Mouse (Mus musculus) liver, embryonic 12.5 days (tissue): ENCODE data around the gene Gm7694. TPM values are rescaled to one million over a fixed set of nuclear protein-coding genes. Genes with fewer than 3 reads are reported as not detected.

ENCODE experiments used
- ATAC-seq: fragments of 200-750 bp; cut with Nextera tagmentation; 2 replicates; pipeline ENCODE4 v1.8.0; 2017; ENCODE audit warnings: moderate number of reproducible peaks, mild to moderate bottlenecking, moderate library complexity
- H3K27ac ChIP-seq: fragments of 300-500 bp; sonication (generic); 2 replicates; pipeline ENCODE4 v1.5.1; 2016; ENCODE audit warnings: mild to moderate bottlenecking
- H3K27me3 ChIP-seq: fragments of 300-500 bp; sonication (generic); replicated peaks from 2 replicates; pipeline ENCODE4 v1.6.1; 2016; ENCODE audit warnings: mild to moderate bottlenecking, moderate library complexity
- H3K36me3 ChIP-seq: fragments of 300-500 bp; sonication (generic); 2 replicates; pipeline ENCODE4 v1.6.1; 2016; ENCODE audit warnings: mild to moderate bottlenecking, moderate library complexity
- H3K4me1 ChIP-seq: fragments of 300-500 bp; sonication (generic); 2 replicates; pipeline ENCODE4 v1.6.1; 2016
- H3K4me2 ChIP-seq: fragments of 300-500 bp; sonication (generic); 2 replicates; pipeline ENCODE4 v1.6.1; 2016; ENCODE audit warnings: mild to moderate bottlenecking, moderate library complexity
- H3K4me3 ChIP-seq: fragments of 300-500 bp; sonication (generic); 2 replicates; pipeline ENCODE4 v1.5.1; 2016; ENCODE audit warnings: mild to moderate bottlenecking, moderate library complexity
- H3K9ac ChIP-seq: fragments of 300-500 bp; sonication (generic); 2 replicates; pipeline ENCODE4 v1.6.1; 2016; ENCODE audit warnings: mild to moderate bottlenecking, moderate library complexity
- H3K9me3 ChIP-seq: fragments of 300-500 bp; sonication (generic); replicated peaks from 2 replicates; pipeline ENCODE4 v1.6.1; 2016; ENCODE audit warnings: mild to moderate bottlenecking, moderate library complexity
- WGBS: fragments of 180-500 bp; shearing (Covaris S2); methylation state at CpG from one replicate; pipeline ENCODE4 v1.1.7; 2016; ENCODE audit not compliant: insufficient replicate concordance; 5-methylcytosine and 5-hydroxymethylcytosine counted together
- polyA plus RNA-seq: library from polyadenylated mRNA; unstranded; fragments of >200 nt; fragmentation: Nextera tagmentation; extraction: Ambion mirVana; gene quantifications from 2 replicates; pipeline ENCODE4 v1.2.1, GENCODE M21; 2016

Gene Gm7694
- polyA plus RNA-seq, 1 experiment from 2014 or later: 1.9 TPM

GRCm38 (mm10) chr1:170273252-170273651 is 32.9 kb downstream of the Gm7694 start:
- no peak overlapping the region for H3K9ac ChIP-seq
- no peaks in the 10 kb centered on the region for H3K27me3 ChIP-seq
- ATAC-seq: no peak
- no peak overlapping the region for H3K4me2 ChIP-seq
- H3K27ac ChIP-seq: no peak overlapping the region
- no peak overlapping the region for H3K4me3 ChIP-seq
- H3K9me3 ChIP-seq: no peaks in the 10 kb centered on the region
- no peaks in the 10 kb centered on the region for H3K4me1 ChIP-seq
- H3K36me3 ChIP-seq: no peaks in the 10 kb centered on the region

GRCm38 (mm10) chr1:170270696-170271095 is 35.4 kb downstream of the Gm7694 start:
- no peaks in the 10 kb centered on the region for H3K36me3 ChIP-seq
- H3K27ac ChIP-seq: no peak overlapping the region
- no peaks in the 10 kb centered on the region for H3K27me3 ChIP-seq
- ATAC-seq: no peak
- no peak overlapping the region for H3K9ac ChIP-seq
- no peak overlapping the region for H3K4me3 ChIP-seq
- no peak overlapping the region for H3K4me2 ChIP-seq
- no peaks in the 10 kb centered on the region for H3K9me3 ChIP-seq
- H3K4me1 ChIP-seq: no peaks in the 10 kb centered on the region
- WGBS: 51% methylated on average over 4 of the region's 4 CpGs

GRCm38 (mm10) chr1:170270281-170270680 is 35.9 kb downstream of the Gm7694 start:
- H3K27me3 ChIP-seq: no peaks in the 10 kb centered on the region
- 62% methylated on average over 6 of the region's 6 CpGs for WGBS
- H3K27ac ChIP-seq: no peak overlapping the region
- no peaks in the 10 kb centered on the region for H3K4me1 ChIP-seq
- no peaks in the 10 kb centered on the region for H3K9me3 ChIP-seq
- H3K4me2 ChIP-seq: no peak overlapping the region
- H3K9ac ChIP-seq: no peak overlapping the region
- no peaks in the 10 kb centered on the region for H3K36me3 ChIP-seq
- no peak for ATAC-seq
- no peak overlapping the region for H3K4me3 ChIP-seq

- Histone ChIP-seq H3K9me3 (0 out of 2 replicates have a peak, but pooled peaks cover 4% of the 10 kb centered on the region), H3K4me1 (0 out of 2 replicates have a peak, but pooled peaks cover 7% of the 10 kb centered on the region), H3K4me3 (peak overlapping the region; percentile 64), H3K27ac (no peak overlapping the region), H3K36me3 (no peaks in the 10 kb centered on the region), H3K27me3 (peaks cover 8% of the 10 kb centered on the region; the same call in 1 of the 2 replicates), H3K4me2 (peak overlapping the region; percentile 67), H3K9ac (peak overlapping the region; percentile 70)
- WGBS: 21% methylated on average over 31 of the region's 32 CpGs
- ATAC-seq: peak; percentile 83
Observed at GRCm38 (mm10) chr1:170255560-170255910, 50.6 kb downstream of the Gm7694 start.

DNA sequence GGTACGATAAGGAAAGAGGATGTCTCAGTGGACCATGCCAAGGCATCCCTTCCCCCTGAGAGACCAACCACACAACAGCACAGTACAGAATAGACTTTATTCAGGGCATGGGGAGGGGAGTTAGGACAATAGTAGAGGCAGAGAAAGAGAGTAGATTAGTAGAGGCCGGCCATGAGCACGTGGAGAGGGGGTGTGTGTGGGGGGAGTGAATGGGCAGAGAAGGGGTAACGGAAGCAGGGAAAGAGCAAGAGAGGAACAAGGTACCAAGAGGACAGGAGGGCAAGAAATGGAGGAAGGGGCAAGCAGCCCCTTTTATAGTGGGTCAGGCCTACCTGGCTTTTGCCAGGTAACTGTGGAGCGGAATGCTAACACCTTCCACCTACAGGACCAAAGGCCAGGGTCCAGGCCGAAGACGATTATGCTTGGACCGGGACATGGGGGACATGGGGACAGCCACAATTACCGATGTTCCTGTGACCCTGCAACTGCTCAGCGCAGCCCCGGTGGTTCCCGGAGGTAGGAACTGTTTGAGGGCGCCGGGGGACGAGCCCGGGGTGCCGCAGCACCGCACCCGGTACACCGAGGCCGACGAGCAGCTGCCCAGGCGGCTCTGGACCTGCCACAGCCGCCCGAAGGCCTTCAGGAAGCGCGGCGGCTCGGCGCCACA is 51.1 kb downstream of the Gm7694 start:
- no peaks in the 10 kb centered on the region for H3K36me3 ChIP-seq
- H3K4me1 ChIP-seq: 0 out of 2 replicates have a peak, but pooled peaks cover 7% of the 10 kb centered on the region
- peak; percentile 60 for ATAC-seq
- H3K4me3 ChIP-seq: peak overlapping the region; percentile 64
- H3K27ac ChIP-seq: no peak overlapping the region
- peak overlapping the region; percentile 70 for H3K9ac ChIP-seq
- peaks cover 8% of the 10 kb centered on the region; the same call in 1 of the 2 replicates for H3K27me3 ChIP-seq
- 27% methylated on average over 30 of the region's 30 CpGs for WGBS
- peak overlapping the region; percentile 67 for H3K4me2 ChIP-seq
- H3K9me3 ChIP-seq: 0 out of 2 replicates have a peak, but pooled peaks cover 4% of the 10 kb centered on the region

Other genes with a start within 250 kb of the Gm7694 start
- gene Ddr2, start 195.6 kb downstream of the Gm7694 start, polyA plus RNA-seq: 2.4 and 3.1 TPM in 2 replicates
- 40.3 and 43.1 TPM in 2 replicates for gene Uap1, start 131.4 kb downstream of the Gm7694 start, polyA plus RNA-seq
- gene Uhmk1, start 90.9 kb downstream of the Gm7694 start, polyA plus RNA-seq: 12.1 and 13.5 TPM in 2 replicates
- gene Sh2d1b2, start 73.6 kb downstream of the Gm7694 start, polyA plus RNA-seq: not detected in 2 replicates
- 0.13 and 0.17 TPM in 2 replicates for gene Sh2d1b1, start 29.0 kb downstream of the Gm7694 start, polyA plus RNA-seq
- 0.38 and 0.47 TPM in 2 replicates for gene Spata46, start 2.5 kb upstream of the Gm7694 start, polyA plus RNA-seq